Mouse (Mus musculus) spleen, adult 2 months (tissue): ENCODE data around the gene Eef1akmt2. TPM values are rescaled to one million over a fixed set of nuclear protein-coding genes. Genes with fewer than 3 reads are reported as not detected.

Experiments used
- DNase-seq, 2 experiments: peaks; one replicate each; pipeline versions ENCODE4 v3.0.0 to v3.0.0-alpha.2; 2012 to 2021; ENCODE audit warnings: low spot score in 2 of 2, low read depth in 1 of 2
- H3K27ac ChIP-seq: fragments of 200-500 bp; 2 replicates; pipeline ENCODE4 v1.5.1; 2012; ENCODE audit warnings: low read length, inconsistent platforms; ENCODE audit not compliant: insufficient read depth
- H3K27me3 ChIP-seq: fragments of 200-500 bp; 2 replicates; pipeline ENCODE4 v1.6.1; 2012; ENCODE audit warnings: mild to moderate bottlenecking, moderate library complexity, low read length, inconsistent platforms; ENCODE audit not compliant: control insufficient read depth, insufficient read depth
- H3K36me3 ChIP-seq: fragments of 200-500 bp; 2 replicates; pipeline ENCODE4 v1.6.1; 2012; ENCODE audit warnings: mild to moderate bottlenecking, low read length, inconsistent platforms; ENCODE audit not compliant: control insufficient read depth, insufficient read depth
- H3K4me1 ChIP-seq: fragments of 200-500 bp; 2 replicates; pipeline ENCODE4 v1.6.1; 2011; ENCODE audit warnings: inconsistent platforms; ENCODE audit not compliant: control insufficient read depth, insufficient read depth, insufficient read length
- H3K4me3 ChIP-seq: fragments of 200-500 bp; 2 replicates; pipeline ENCODE4 v1.5.1; 2011; ENCODE audit warnings: mild to moderate bottlenecking, inconsistent platforms; ENCODE audit not compliant: insufficient read depth, insufficient read length; ENCODE audit errors: extremely low read depth
- CTCF ChIP-seq: fragments of 200-500 bp; IDR thresholded peaks from 2 replicates; pipeline ENCODE4 v1.5.1; 2011; ENCODE audit warnings: mild to moderate bottlenecking, inconsistent platforms; ENCODE audit not compliant: insufficient read depth, insufficient read length, insufficient replicate concordance; ENCODE audit errors: extremely low read depth
- POLR2A ChIP-seq: fragments of 200-500 bp; IDR thresholded peaks from 2 replicates; pipeline ENCODE4 v1.6.1; 2011; ENCODE audit warnings: low read depth, low read length, inconsistent platforms
- WGBS: fragments of 180-500 bp; shearing (Covaris S2); methylation state at CpG from one replicate; pipeline ENCODE4 v1.1.7; 2018; 5-methylcytosine and 5-hydroxymethylcytosine counted together
- polyA plus RNA-seq: library from polyadenylated mRNA; depleted of rRNA; stranded (reverse); fragments of >200 nt; gene quantifications from 2 replicates; pipeline ENCODE4 v1.2.3, GENCODE M21; 2012

The Eef1akmt2 gene
- polyA plus RNA-seq, 1 experiment, result 3.3 TPM

DNA sequence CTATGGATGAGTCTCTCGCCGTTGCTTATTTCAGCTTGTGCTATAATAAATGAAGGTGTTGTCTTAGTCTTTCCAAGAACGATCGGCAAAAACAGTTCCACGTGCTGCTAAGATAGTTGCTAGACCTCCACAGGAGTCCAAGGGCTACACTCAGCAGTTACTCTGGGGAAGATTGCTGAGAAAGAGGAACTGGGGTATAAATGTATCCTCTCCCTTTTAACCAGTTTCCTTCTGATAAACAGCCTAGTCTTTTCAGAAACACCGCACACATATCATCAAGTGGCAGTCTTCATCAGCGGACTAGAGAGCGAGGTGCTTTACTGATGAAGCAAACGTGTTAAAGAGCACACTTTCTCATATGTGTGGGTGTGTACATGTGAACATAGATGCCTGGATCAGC lies 13.8 kb upstream of the Eef1akmt2 start:
- no peak overlapping the region for H3K4me3 ChIP-seq
- DNase-seq, result no peak
- H3K27ac ChIP-seq, result no peak overlapping the region
- TF ChIP-seq POLR2A, result no peak
- TF ChIP-seq CTCF, result no peak
- no peaks in the 10 kb centered on the region for H3K27me3 ChIP-seq
- H3K4me1 ChIP-seq, result no peaks in the 10 kb centered on the region
- H3K36me3 ChIP-seq, result peaks cover 24% of the 10 kb centered on the region
- 54% methylated on average over 9 of the region's 9 CpGs for WGBS

DNA sequence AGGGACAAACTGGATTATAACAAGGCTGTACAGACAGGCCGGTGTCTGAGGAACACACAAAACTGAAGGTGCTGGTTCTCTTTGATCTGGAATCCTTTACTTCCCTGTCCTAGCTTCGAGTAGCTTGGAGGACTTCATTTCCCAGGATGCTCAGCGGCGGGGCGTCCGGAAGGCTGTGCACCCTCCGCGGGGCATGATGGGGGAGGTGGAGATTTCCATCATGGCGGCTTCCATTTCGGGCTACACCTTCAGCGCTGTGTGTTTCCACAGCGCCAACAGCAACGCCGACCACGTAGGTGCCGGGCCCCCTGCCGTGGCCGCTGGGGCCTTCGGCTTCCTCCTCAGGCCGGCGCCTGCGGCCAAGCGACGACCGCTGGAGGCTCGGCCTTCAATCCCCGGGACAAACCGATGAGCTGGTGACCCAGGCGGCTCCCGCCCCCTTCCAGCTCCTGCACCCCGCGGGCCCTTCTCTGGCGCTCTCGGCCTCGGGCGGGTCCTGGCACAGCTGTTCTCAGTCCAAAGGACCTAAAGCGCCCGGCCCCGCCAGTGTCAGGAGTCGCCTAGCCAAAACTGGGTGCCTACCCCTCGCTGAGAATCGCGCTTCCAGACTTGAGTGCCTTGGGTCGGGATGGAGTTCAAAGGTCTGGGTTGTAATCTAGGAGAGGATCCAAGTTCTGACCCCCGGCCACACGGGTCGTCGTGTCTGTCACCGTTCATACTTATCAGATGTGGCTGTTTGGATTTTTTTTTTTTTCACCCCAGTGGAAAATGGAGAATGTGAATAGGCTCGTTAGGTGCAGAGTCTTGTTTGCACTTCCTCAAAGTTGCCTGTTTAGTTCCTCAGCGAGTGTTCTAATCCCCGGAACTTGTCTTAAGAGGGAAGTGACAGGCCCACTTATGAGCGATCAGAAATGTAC lies 6.8 kb upstream of the Eef1akmt2 start, which contains the start of gene Abraxas2:
Gene Abraxas2, plus strand, starts transcription at position 184 of the 917 bp plus-strand sequence.
- no peaks in the 10 kb centered on the region for H3K27me3 ChIP-seq
- no peaks in the 10 kb centered on the region; the same call in none of the 2 replicates for H3K4me1 ChIP-seq
- WGBS, result under 1% methylated on average over 53 of the region's 53 CpGs
- TF ChIP-seq CTCF, result no peak
- peak; percentile 62; the same call in 1 of the 2 replicates for TF ChIP-seq POLR2A
- DNase-seq, result peak; percentile 80 to 97
- no peaks in the 10 kb centered on the region for H3K36me3 ChIP-seq
- peak within 1 kb of the TSS; percentile 81 for H3K27ac ChIP-seq
- peak within 1 kb of the TSS; percentile 91 for H3K4me3 ChIP-seq

DNA sequence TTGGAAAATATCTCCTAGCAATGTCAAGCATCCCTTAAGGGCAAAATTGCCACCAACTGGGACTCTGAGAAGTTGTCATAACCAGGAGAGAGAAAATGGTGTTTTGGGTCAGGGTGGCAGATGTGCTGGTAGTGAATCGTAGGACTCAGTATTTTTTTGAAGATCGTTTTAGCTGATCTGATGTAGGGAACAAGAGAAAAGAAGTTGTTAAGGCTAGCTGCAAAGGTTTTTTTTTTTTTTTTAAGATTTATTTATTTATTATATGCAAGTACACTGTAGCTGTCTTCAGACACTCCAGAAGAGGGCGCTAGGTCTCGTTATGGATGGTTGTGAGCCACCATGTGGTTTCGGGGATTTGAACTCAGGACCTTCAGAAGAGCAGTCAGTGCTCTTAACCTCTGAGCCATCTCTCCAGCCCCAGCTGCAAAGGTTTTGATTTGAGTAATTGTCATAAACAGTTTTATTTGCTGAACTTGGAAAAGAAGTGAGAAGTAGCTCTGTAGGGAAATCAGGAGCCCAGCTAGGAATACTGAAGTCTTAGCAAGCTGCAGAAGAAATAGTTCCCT lies 5.7 kb upstream of the Eef1akmt2 start:
- TF ChIP-seq CTCF (no peak), POLR2A (no peak)
- H3K36me3 ChIP-seq, result no peaks in the 10 kb centered on the region
- H3K27ac ChIP-seq, result no peak overlapping the region
- no peak for DNase-seq
- H3K27me3 ChIP-seq, result no peaks in the 10 kb centered on the region
- H3K4me3 ChIP-seq, result no peak overlapping the region
- WGBS, result 66% methylated on average over 5 of the region's 5 CpGs
- no peaks in the 10 kb centered on the region; the same call in none of the 2 replicates for H3K4me1 ChIP-seq

DNA sequence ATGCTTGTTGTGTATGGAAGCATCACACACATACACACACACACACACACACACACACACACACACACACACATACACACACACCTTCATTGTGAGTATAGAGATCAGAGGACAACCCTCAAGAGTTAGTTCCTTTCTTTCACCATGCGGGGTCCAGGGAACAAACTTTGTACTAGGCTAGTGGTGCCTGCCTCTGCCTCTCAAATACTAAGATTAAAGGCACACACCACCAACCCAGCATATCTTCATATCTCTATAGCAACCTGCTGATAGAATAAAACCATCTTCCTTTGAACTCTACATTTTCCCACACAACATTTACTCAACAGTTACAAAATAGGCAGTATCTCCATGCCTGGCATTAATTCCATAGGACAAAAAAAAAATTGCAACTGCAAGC lies 3.6 kb upstream of the Eef1akmt2 start:
- 63% methylated on average over 1 of the region's 1 CpGs for WGBS
- no peak for TF ChIP-seq POLR2A
- TF ChIP-seq CTCF, result no peak
- no peak overlapping the region for H3K4me3 ChIP-seq

DNA sequence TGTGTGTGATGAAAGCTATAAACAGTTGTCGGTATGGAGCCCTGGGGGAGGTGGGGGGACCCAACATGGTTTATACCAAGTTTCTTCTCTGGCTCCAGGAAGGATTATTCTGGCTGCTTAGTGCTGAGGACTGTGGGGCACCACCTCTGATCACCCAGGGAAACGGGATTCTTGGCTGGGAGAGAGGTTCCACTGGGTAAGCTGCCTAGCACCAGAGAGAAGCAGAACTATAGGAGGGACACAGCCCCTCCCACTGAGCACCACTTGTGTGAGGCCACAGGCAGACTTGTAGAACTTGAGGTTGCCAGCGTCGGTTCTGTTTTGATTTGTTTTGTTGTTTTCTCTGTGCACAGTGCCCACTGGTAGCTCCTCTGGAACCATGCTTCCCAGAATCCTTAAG lies 1.5 kb upstream of the Eef1akmt2 start:
- TF ChIP-seq CTCF (no peak), POLR2A (no peak)
- Histone ChIP-seq H3K27me3 (no peaks in the 10 kb centered on the region), H3K4me3 (no peak overlapping the region), H3K27ac (no peak overlapping the region), H3K4me1 (peaks cover 5% of the 10 kb centered on the region), H3K36me3 (peaks cover 8% of the 10 kb centered on the region)
- DNase-seq, result no peak
- 72% methylated on average over 4 of the region's 4 CpGs for WGBS

More for the DNA sequence above, 3.6 kb upstream of the Eef1akmt2 start:
- Histone ChIP-seq H3K4me1 (peaks cover 5% of the 10 kb centered on the region), H3K27me3 (no peaks in the 10 kb centered on the region), H3K36me3 (no peaks in the 10 kb centered on the region), H3K27ac (no peak overlapping the region)
- DNase-seq, result no peak

DNA sequence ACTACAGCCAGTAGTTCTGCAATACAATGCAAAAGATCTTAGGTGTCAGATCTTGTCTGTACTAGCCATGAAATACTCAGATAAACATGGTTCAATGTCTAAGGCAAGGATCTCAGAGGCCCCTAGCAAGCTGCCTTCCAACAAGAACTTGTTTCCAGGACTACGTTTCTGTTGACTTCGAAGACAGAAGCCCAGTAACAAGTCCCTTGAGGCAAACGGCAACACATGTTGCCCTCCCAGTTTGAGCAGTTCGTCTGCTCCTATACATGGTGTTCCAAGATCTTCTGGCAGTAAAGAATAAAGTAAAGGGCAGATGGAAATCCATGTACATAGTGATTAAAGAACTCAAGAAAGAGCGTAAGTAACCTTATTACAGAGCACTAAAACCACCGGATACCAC lies 888 bp upstream of the Eef1akmt2 start:
- 85% methylated on average over 6 of the region's 6 CpGs for whole genome bisulfite sequencing
- Histone ChIP-seq H3K4me3 (no peak overlapping the region), H3K27ac (no peak overlapping the region), H3K27me3 (no peaks in the 10 kb centered on the region), H3K4me1 (peaks cover 5% of the 10 kb centered on the region), H3K36me3 (peaks cover 8% of the 10 kb centered on the region)
- DNase-seq, result no peak
- no peak for TF ChIP-seq CTCF
